Comparison of ENCODE assay signal across 8 mouse cellular contexts in the genomic region with DNA sequence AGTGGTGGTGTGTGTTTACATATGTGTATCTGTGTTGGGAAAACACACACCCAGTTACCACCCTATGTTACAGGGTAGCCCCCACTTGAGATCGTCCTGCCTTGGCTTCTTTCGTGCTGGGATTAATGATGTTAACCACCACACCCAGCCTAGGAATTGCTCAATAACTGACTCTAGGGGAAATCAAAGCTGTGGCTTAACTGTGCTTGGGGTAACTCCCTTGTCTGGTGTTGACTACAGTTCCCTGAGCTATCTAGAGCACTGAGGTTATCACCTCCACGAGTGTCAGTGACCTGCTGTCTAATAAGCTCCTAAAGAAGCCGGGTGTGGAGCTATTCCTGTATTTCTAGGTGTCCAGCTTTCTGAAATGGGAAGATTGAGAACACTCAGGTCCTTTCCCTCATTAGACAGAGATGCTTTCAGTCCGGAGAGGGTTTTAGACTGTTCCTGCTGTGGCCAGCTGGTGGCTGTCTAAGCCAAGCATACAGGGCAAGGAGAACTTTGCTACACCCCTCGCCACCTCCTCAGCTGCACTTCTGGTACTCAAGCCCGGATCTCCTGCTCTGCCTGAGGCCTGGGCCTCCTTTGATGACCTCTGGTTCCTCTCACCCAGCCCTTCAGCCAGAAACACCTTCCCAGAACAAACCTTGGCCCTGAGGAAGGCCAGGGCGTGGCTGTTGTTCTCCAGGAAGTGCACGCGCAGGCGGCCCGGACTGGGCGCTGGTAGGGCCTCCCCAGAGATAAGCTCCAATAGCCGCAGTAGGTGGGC. TPM values are rescaled to one million over a fixed set of nuclear protein-coding genes. Genes with fewer than 3 reads are reported as not detected.
DNase-seq lines count a peak whose midpoint lies in the region; ATAC-seq and TF ChIP-seq lines count a peak whose summit lies in the region.

No protein-coding gene starts in this region.

- no peak overlapping the region for H3K27ac ChIP-seq in testis, adult 2 months (ENCODE audit: control insufficient read depth, insufficient read depth, low read depth, low read length)
- peak overlapping the region; percentile 53 for H3K27ac ChIP-seq in intestine, embryonic 16.5 days (ENCODE audit: low read length)
- no peak overlapping the region for H3K27ac ChIP-seq in midbrain, embryonic 11.5 days (ENCODE audit: low read depth, low read length)

- H3K4me2 ChIP-seq in intestine, embryonic 16.5 days (ENCODE audit: low read depth, low read length) = 0 out of 2 replicates have a peak overlapping the region, but pooled peaks have one; percentile 6
- H3K4me2 ChIP-seq in midbrain, embryonic 11.5 days = no peak overlapping the region

- H3K36me3 ChIP-seq in testis, adult 2 months (ENCODE audit: control insufficient read depth, insufficient read depth, low read length) = no peaks in the 10 kb centered on the region
- 0 out of 2 replicates have a peak, but pooled peaks cover 2% of the 10 kb centered on the region for H3K36me3 ChIP-seq in intestine, embryonic 16.5 days (ENCODE audit: control insufficient read depth, insufficient read depth, low read length)
- H3K36me3 ChIP-seq in midbrain, embryonic 11.5 days (ENCODE audit: control insufficient read depth, insufficient read depth, low read length) = no peaks in the 10 kb centered on the region

- H3K27me3 ChIP-seq in testis, adult 2 months (ENCODE audit: control insufficient read depth, insufficient read depth, low read length) = no peaks in the 10 kb centered on the region
- no peaks in the 10 kb centered on the region for H3K27me3 ChIP-seq in intestine, embryonic 16.5 days (replicated peaks; ENCODE audit: control insufficient read depth, insufficient read depth, low read length)
- H3K27me3 ChIP-seq in midbrain, embryonic 11.5 days (ENCODE audit: control insufficient read depth, insufficient read depth, low read length) = no peaks in the 10 kb centered on the region

- TF ChIP-seq POLR2A in testis, adult 2 months (IDR thresholded peaks at IDR 0.05; ENCODE audit: control insufficient read depth, low read depth, low read length) = no peak

- peaks cover 7% of the 10 kb centered on the region for H3K4me1 ChIP-seq in testis, adult 2 months (ENCODE audit: control insufficient read depth, insufficient read depth, low read length)
- H3K4me1 ChIP-seq in intestine, embryonic 16.5 days (ENCODE audit: control insufficient read depth, insufficient read depth, low read length) = peaks cover 4% of the 10 kb centered on the region; the same call in 1 of the 2 replicates
- H3K4me1 ChIP-seq in midbrain, embryonic 11.5 days (ENCODE audit: control insufficient read depth, insufficient read depth, low read length) = no peaks in the 10 kb centered on the region

- WGBS in intestine, embryonic 16.5 days = 50% methylated on average over 14 of the region's 14 CpGs
- 80% methylated on average over 14 of the region's 14 CpGs for WGBS in midbrain, embryonic 11.5 days

- peak; percentile 33 for DNase-seq in adrenal gland, adult 2 months
- DNase-seq in adrenal gland, postnatal 4 days (ENCODE audit: low spot score in 2 of 2) = no peak
- DNase-seq in testis, postnatal 14 days (ENCODE audit: low spot score) = no peak
- DNase-seq in monocyte, adult 2 months (ENCODE audit: low read depth in 1 of 2, low spot score in 2 of 2) = peak; percentile 30 to 34
- DNase-seq in left cerebral cortex, adult 8-10 months (ENCODE audit: low spot score in 2 of 2) = no peak
- no peak for DNase-seq in midbrain, embryonic 11.5 days (ENCODE audit: low spot score, missing footprints)

- TF ChIP-seq CTCF in testis, adult 2 months (IDR thresholded peaks at IDR 0.05; ENCODE audit: control insufficient read depth, insufficient read depth, insufficient replicate concordance, low read depth, low read length) = peak; percentile 56; the same call in 1 of the 2 replicates

- no peak overlapping the region for H3K4me3 ChIP-seq in testis, adult 2 months (ENCODE audit: control insufficient read depth, low read depth, low read length)
- H3K4me3 ChIP-seq in intestine, embryonic 16.5 days (ENCODE audit: low read length) = no peak overlapping the region
- H3K4me3 ChIP-seq in midbrain, embryonic 11.5 days (ENCODE audit: low read depth, low read length) = no peak overlapping the region

- H3K9me3 ChIP-seq in intestine, embryonic 16.5 days (ENCODE audit: control insufficient read depth, low read length) = no peaks in the 10 kb centered on the region
- no peaks in the 10 kb centered on the region for H3K9me3 ChIP-seq in midbrain, embryonic 11.5 days (ENCODE audit: control insufficient read depth, low read length)

- ATAC-seq in intestine, embryonic 16.5 days = peak; percentile 91
- no peak for ATAC-seq in midbrain, embryonic 11.5 days (ENCODE audit: low FRiP score)

- no peak overlapping the region for H3K9ac ChIP-seq in intestine, embryonic 16.5 days (ENCODE audit: low read depth, low read length)
- no peak overlapping the region for H3K9ac ChIP-seq in midbrain, embryonic 11.5 days (ENCODE audit: low read length)

RNA-seq across cellular contexts. Expression of gene Pla2g4b, which starts 51.6 kb away (rescaled TPM):
- 1 to 10 TPM; 1.4 to 2.2 TPM for total RNA-seq in adrenal gland, adult 2 months (2021)
- polyA plus RNA-seq in adrenal gland, adult 2 months (2012; rRNA removed) = 10.0 and 10.2 TPM in 2 replicates
- 1 to 10 TPM; 3.6 to 3.7 TPM for total RNA-seq in adrenal gland, postnatal 4 days (2021)
- polyA plus RNA-seq in testis, adult 2 months (2012; rRNA removed) = 2.7 and 4.1 TPM in 2 replicates
- 0.49 and 0.94 TPM in 2 replicates for polyA plus RNA-seq in intestine, embryonic 16.5 days (2015; fragmentation: Nextera tagmentation; extraction: Ambion mirVana)
- total RNA-seq in left cerebral cortex, adult 8-10 months (2022) = 1 to 10 TPM; 1.1 to 4.3 (median 2.1) TPM
- polyA plus RNA-seq in midbrain, embryonic 11.5 days (2014; fragmentation: Nextera tagmentation; extraction: Ambion mirVana) = 1.5 and 2.3 TPM in 2 replicates

RNA-seq across cellular contexts. Expression of gene Gm28042, which starts 57.5 kb away (rescaled TPM):
- total RNA-seq in adrenal gland, adult 2 months (2021) = under 1 TPM; 0.78 to 0.93 TPM
- 9.0 and 9.3 TPM in 2 replicates for polyA plus RNA-seq in adrenal gland, adult 2 months (2012; rRNA removed)
- total RNA-seq in adrenal gland, postnatal 4 days (2021) = 1 to 10 TPM; 1.5 to 4.2 TPM
- 3.1 and 3.7 TPM in 2 replicates for polyA plus RNA-seq in testis, adult 2 months (2012; rRNA removed)
- 2.4 and 3.8 TPM in 2 replicates for polyA plus RNA-seq in intestine, embryonic 16.5 days (2015; fragmentation: Nextera tagmentation; extraction: Ambion mirVana)
- 1 to 10 TPM in 3 of 4 experiments, under 1 TPM in 1; 0.50 to 2.6 (median 1.3) TPM for total RNA-seq in left cerebral cortex, adult 8-10 months (2022)
- polyA plus RNA-seq in midbrain, embryonic 11.5 days (2014; fragmentation: Nextera tagmentation; extraction: Ambion mirVana) = 3.6 and 3.9 TPM in 2 replicates

RNA-seq across cellular contexts. Expression of gene Jmjd7, which starts 57.5 kb away (rescaled TPM):
- total RNA-seq in adrenal gland, adult 2 months (2021) = 1 to 10 TPM; 5.9 to 7.6 TPM
- 7.1 and 7.9 TPM in 2 replicates for polyA plus RNA-seq in adrenal gland, adult 2 months (2012; rRNA removed)
- 10 to 100 TPM; 15.0 to 16.8 TPM for total RNA-seq in adrenal gland, postnatal 4 days (2021)
- 6.4 and 7.3 TPM in 2 replicates for polyA plus RNA-seq in testis, adult 2 months (2012; rRNA removed)
- 16.1 and 17.4 TPM in 2 replicates for polyA plus RNA-seq in intestine, embryonic 16.5 days (2015; fragmentation: Nextera tagmentation; extraction: Ambion mirVana)
- total RNA-seq in left cerebral cortex, adult 8-10 months (2022) = 1 to 10 TPM; 3.6 to 4.6 (median 4.2) TPM
- 18.8 and 19.1 TPM in 2 replicates for polyA plus RNA-seq in midbrain, embryonic 11.5 days (2014; fragmentation: Nextera tagmentation; extraction: Ambion mirVana)

Comparison
In these comparisons a context has a peak if more than half of its experiments do, and no peak if none do; other contexts are left out.
1. DNase-seq: peak in adrenal gland, adult 2 months (single experiment) and monocyte, adult 2 months (2 of 2); none in adrenal gland, postnatal 4 days (0 of 2), testis, postnatal 14 days (single experiment), left cerebral cortex, adult 8-10 months (0 of 2) and midbrain, embryonic 11.5 days (single experiment).